Mouse (Mus musculus) G1E (cell line): ENCODE measurements at regions not wholly inside any gene's neighbourhood (a gene's known extent, or its start where the extent isn't known, plus 50 kb on each side); places are given as distances from the start of the nearest gene placed in this dataset.

Source experiments
- ATAC-seq: 2 replicates; pipeline ENCODE4 v1.8.0; 2016; ENCODE audit warnings: mild to moderate bottlenecking; ENCODE audit not compliant: insufficient number of reproducible peaks, poor library complexity, low FRiP score, severe bottlenecking; ENCODE audit errors: extremely low read depth
- DNase-seq: peaks from one replicate; pipeline ENCODE4 v3.0.0; 2012; ENCODE audit warnings: low spot score
- H3K27me3 ChIP-seq: 2 replicates; pipeline ENCODE4 v1.6.1; 2012; ENCODE audit warnings: mild to moderate bottlenecking, low read length, inconsistent platforms; ENCODE audit not compliant: insufficient read depth
- H3K36me3 ChIP-seq: replicated peaks from 2 replicates; pipeline ENCODE3; 2012; ENCODE audit warnings: mild to moderate bottlenecking, inconsistent platforms
- H3K4me1 ChIP-seq: 2 replicates; pipeline ENCODE4 v1.6.1; 2012; ENCODE audit warnings: low read depth, low read length, inconsistent platforms, mixed read lengths; ENCODE audit not compliant: insufficient read depth
- H3K4me3 ChIP-seq: 2 replicates; pipeline ENCODE4 v1.5.1; 2012; ENCODE audit warnings: low read depth, mild to moderate bottlenecking, inconsistent platforms, low read length, moderate library complexity, mixed read lengths
- H3K9me3 ChIP-seq: replicated peaks from 2 replicates; pipeline ENCODE4 v1.6.1; 2012; ENCODE audit warnings: inconsistent platforms
- CTCF ChIP-seq: IDR thresholded peaks from 2 replicates; pipeline ENCODE4 v1.5.1; 2012; ENCODE audit warnings: low read depth, low read length, inconsistent platforms, mixed read lengths
- GATA1 ChIP-seq: IDR thresholded peaks from 2 replicates; pipeline ENCODE4 v1.6.1; 2012; ENCODE audit warnings: borderline replicate concordance, low read length, inconsistent platforms, mixed read lengths
- GATA2 ChIP-seq: IDR thresholded peaks from 2 replicates; pipeline ENCODE4 v1.6.1; 2012; ENCODE audit warnings: low read depth, low read length, inconsistent platforms, borderline replicate concordance
- POLR2AphosphoS5 ChIP-seq: IDR thresholded peaks from 2 replicates; pipeline ENCODE4 v1.6.1; 2012; ENCODE audit warnings: low read depth, low read length, inconsistent platforms; ENCODE audit not compliant: insufficient replicate concordance
- TAL1 ChIP-seq: conservative IDR thresholded peaks from 2 replicates; pipeline ENCODE4 v1.6.1; 2012; ENCODE audit warnings: low read depth, low read length, inconsistent platforms, mixed read lengths

DNA sequence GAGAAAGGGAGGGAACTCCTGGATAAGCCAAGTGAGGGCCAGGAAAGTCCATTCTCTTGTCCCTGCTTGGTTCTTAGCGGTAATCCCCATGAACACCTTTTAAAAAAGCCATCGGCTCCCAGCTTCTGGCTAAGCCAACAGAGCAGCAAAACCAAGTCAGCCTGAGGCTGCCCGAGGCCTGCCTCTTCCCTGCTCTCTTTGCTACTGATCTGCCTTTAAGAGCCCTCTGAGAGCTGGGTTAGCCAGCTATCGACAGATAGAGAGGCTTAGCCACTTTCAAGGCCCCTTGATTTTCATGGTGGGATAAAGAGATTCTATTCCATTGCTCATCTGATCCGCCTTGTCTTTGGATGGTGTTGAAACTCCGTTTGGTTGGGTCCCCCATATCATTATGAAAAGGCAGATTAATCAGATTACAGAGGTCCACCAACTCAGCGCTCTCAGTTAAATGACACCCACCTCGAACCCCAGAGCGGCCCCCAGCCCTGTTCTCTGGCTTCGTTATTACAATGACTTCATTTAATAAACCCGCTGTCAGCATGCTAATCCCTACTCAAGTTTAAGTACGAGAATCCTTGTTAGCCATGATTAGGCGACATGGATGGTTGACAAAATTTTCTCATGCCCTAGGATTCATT lies 66.1 kb downstream of the Slc4a3 start:
- H3K4me1 ChIP-seq: no peaks in the 10 kb centered on the region
- ATAC-seq: no peak
- no peaks in the 10 kb centered on the region for H3K27me3 ChIP-seq
- no peak for DNase-seq
- no peak for TF ChIP-seq TAL1
- H3K36me3 ChIP-seq: no peaks in the 10 kb centered on the region
- 0 out of 2 replicates have a peak, but pooled peaks cover 2% of the 10 kb centered on the region for H3K9me3 ChIP-seq
- H3K4me3 ChIP-seq: no peak overlapping the region

GRCm38 (mm10) chr1:75613206-75613605 lies 67.1 kb downstream of the Slc4a3 start:
- Histone ChIP-seq H3K9me3 (0 out of 2 replicates have a peak, but pooled peaks cover 2% of the 10 kb centered on the region), H3K4me3 (no peak overlapping the region), H3K36me3 (no peaks in the 10 kb centered on the region), H3K4me1 (no peaks in the 10 kb centered on the region), H3K27me3 (no peaks in the 10 kb centered on the region)
- ATAC-seq: no peak
- DNase-seq: no peak
- TF ChIP-seq TAL1: no peak
- TF ChIP-seq GATA2: no peak
- no peak for TF ChIP-seq POLR2AphosphoS5
- no peak for TF ChIP-seq CTCF
- TF ChIP-seq GATA1: no peak

DNA sequence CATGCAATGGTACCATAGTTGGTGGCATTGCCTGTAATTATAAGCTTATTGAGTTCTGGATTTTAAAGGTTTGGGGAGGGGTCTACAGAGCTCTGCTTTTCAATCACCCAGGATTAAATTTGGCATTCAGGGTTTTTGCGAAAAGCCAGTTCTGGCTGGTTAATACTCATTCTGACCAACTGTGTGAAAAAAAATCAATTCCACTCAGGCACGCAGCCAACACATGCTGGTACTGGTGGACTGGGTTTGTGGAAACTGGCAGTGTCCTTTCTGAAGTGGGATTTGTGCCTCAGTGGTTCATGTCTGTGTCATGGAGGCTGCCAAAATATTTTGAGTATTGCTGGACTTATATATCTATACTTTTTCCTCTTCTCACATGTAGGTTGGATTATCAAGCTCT lies 70.9 kb downstream of the Slc4a3 start:
- H3K9me3 ChIP-seq: 0 out of 2 replicates have a peak, but pooled peaks cover 2% of the 10 kb centered on the region
- H3K27me3 ChIP-seq: no peaks in the 10 kb centered on the region
- ATAC-seq (no peak), DNase-seq (no peak)
- H3K36me3 ChIP-seq: no peaks in the 10 kb centered on the region
- TF ChIP-seq GATA2 (no peak), GATA1 (no peak), CTCF (no peak), POLR2AphosphoS5 (no peak), TAL1 (no peak)
- H3K4me1 ChIP-seq: no peaks in the 10 kb centered on the region
- H3K4me3 ChIP-seq: no peak overlapping the region

- no peak for TF ChIP-seq POLR2AphosphoS5
- no peak for TF ChIP-seq CTCF
- no peak for TF ChIP-seq GATA2
- TF ChIP-seq GATA1: no peak
- TF ChIP-seq TAL1: no peak
- H3K4me3 ChIP-seq: no peak overlapping the region
- H3K27me3 ChIP-seq: no peaks in the 10 kb centered on the region
- no peaks in the 10 kb centered on the region for H3K36me3 ChIP-seq
- DNase-seq (no peak), ATAC-seq (no peak)
- H3K9me3 ChIP-seq: 0 out of 2 replicates have a peak, but pooled peaks cover 2% of the 10 kb centered on the region
- H3K4me1 ChIP-seq: no peaks in the 10 kb centered on the region
These were observed 72.3 kb downstream of the Slc4a3 start for GRCm38 (mm10) chr1:75618367-75618790.

DNA sequence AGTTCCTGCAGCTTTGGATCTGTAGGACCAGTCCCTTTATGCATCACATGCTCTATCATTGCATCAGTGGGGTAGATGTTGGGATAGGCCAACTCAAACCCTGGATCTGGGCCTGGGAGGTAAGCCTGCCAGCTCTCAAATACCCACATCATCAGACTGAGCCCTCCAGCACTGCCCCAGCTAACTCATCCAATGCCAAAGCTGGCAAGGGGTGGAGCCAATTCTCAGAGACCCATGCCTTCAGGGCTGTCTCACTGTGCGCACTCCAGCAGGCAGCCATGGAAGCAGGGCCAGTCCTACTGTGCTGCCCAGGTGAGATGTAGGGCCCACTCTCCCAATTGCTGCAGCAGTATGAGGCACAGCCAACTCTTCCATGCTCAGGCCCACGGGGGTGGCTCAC lies 84.2 kb downstream of the Slc4a3 start:
- ATAC-seq (0 out of 2 replicates have a peak, but pooled peaks have one; percentile 15), DNase-seq (no peak)
- Histone ChIP-seq H3K4me1 (no peaks in the 10 kb centered on the region), H3K9me3 (no peaks in the 10 kb centered on the region), H3K36me3 (no peaks in the 10 kb centered on the region), H3K27me3 (no peaks in the 10 kb centered on the region), H3K4me3 (no peak overlapping the region; the same call in 1 of the 2 replicates)
- TF ChIP-seq GATA1: no peak

GRCm38 (mm10) chr1:75631729-75632128 lies 85.7 kb downstream of the Slc4a3 start:
- no peak for ATAC-seq
- Histone ChIP-seq H3K36me3 (no peaks in the 10 kb centered on the region), H3K4me1 (no peaks in the 10 kb centered on the region), H3K9me3 (no peaks in the 10 kb centered on the region), H3K4me3 (no peak overlapping the region), H3K27me3 (no peaks in the 10 kb centered on the region)
- TF ChIP-seq CTCF (no peak), GATA1 (no peak), TAL1 (no peak), POLR2AphosphoS5 (no peak), GATA2 (no peak)
- DNase-seq: no peak

- H3K9me3 ChIP-seq: peaks cover 2% of the 10 kb centered on the region
- ATAC-seq (no peak), DNase-seq (no peak)
- H3K36me3 ChIP-seq: no peaks in the 10 kb centered on the region
- no peak overlapping the region for H3K4me3 ChIP-seq
- H3K27me3 ChIP-seq: no peaks in the 10 kb centered on the region
- H3K4me1 ChIP-seq: no peaks in the 10 kb centered on the region
- TF ChIP-seq TAL1 (no peak), GATA2 (no peak), GATA1 (no peak), POLR2AphosphoS5 (no peak), CTCF (no peak)
These were observed 89.5 kb downstream of the Slc4a3 start for GRCm38 (mm10) chr1:75635591-75635990.
